In genomic region chr2:153108313-153109264, GRCm38 (mm10) we compare ENCODE assay signal across 8 mouse cellular contexts. TPM values are rescaled to one million over a fixed set of nuclear protein-coding genes. Genes with fewer than 3 reads are reported as not detected.
DNase-seq lines count a peak whose midpoint lies in the region; ATAC-seq and TF ChIP-seq lines count a peak whose summit lies in the region.

TSS of gene Hck (plus strand) at chr2:153108468.

- H3K27ac ChIP-seq in forebrain, embryonic 12.5 days: no peak within 1 kb of the TSS
- H3K27ac ChIP-seq in hindbrain, embryonic 12.5 days: no peak within 1 kb of the TSS
- no peak within 1 kb of the TSS for H3K27ac ChIP-seq in limb, embryonic 14.5 days (replicated peaks; ENCODE audit: low read depth, low read length)
- no peak within 1 kb of the TSS for H3K27ac ChIP-seq in midbrain, embryonic 12.5 days (replicated peaks)
- H3K27ac ChIP-seq in stomach, embryonic 15.5 days: peak within 1 kb of the TSS; percentile 7; the same call in 1 of the 2 replicates
- no peak within 1 kb of the TSS for H3K27ac ChIP-seq in cerebellum, adult 2 months (ENCODE audit: insufficient read depth, low read length)

- peak; percentile 90 for DNase-seq in ES-CJ7 (ENCODE audit: low read depth, low spot score)
- DNase-seq in adrenal gland, postnatal 10 days: peak; percentile 77
- DNase-seq in limb, embryonic 14.5 days (ENCODE audit: low spot score): peak; percentile 18
- no peak for DNase-seq in cerebellum, adult 2 months

- H3K4me3 ChIP-seq in forebrain, embryonic 12.5 days (replicated peaks): peak within 1 kb of the TSS; percentile 43
- peak within 1 kb of the TSS; percentile 39 for H3K4me3 ChIP-seq in hindbrain, embryonic 12.5 days
- peak within 1 kb of the TSS; percentile 39 for H3K4me3 ChIP-seq in limb, embryonic 14.5 days (replicated peaks; ENCODE audit: low read length)
- H3K4me3 ChIP-seq in midbrain, embryonic 12.5 days: peak within 1 kb of the TSS; percentile 47
- H3K4me3 ChIP-seq in stomach, embryonic 15.5 days (replicated peaks): peak within 1 kb of the TSS; percentile 50
- H3K4me3 ChIP-seq in cerebellum, adult 2 months (replicated peaks; ENCODE audit: insufficient read depth, low read depth, low read length): no peak within 1 kb of the TSS

- H3K4me1 ChIP-seq in forebrain, embryonic 12.5 days: peaks cover 19% of the 10 kb centered on the region
- peaks cover 14% of the 10 kb centered on the region for H3K4me1 ChIP-seq in hindbrain, embryonic 12.5 days
- 0 out of 2 replicates have a peak, but pooled peaks cover 3% of the 10 kb centered on the region for H3K4me1 ChIP-seq in limb, embryonic 14.5 days (ENCODE audit: control insufficient read depth, insufficient read depth, low read length)
- peaks cover 19% of the 10 kb centered on the region for H3K4me1 ChIP-seq in midbrain, embryonic 12.5 days
- peaks cover 8% of the 10 kb centered on the region for H3K4me1 ChIP-seq in stomach, embryonic 15.5 days
- H3K4me1 ChIP-seq in cerebellum, adult 2 months (ENCODE audit: control insufficient read depth, insufficient read depth, low read length): no peaks in the 10 kb centered on the region

- peak; percentile 33; the same call in 1 of the 2 replicates for ATAC-seq in forebrain, embryonic 12.5 days (ENCODE audit: low FRiP score)
- ATAC-seq in hindbrain, embryonic 12.5 days (ENCODE audit: low FRiP score): peak; percentile 46
- peak; percentile 55; the same call in 1 of the 2 replicates for ATAC-seq in limb, embryonic 14.5 days (ENCODE audit: low FRiP score, low read depth)
- ATAC-seq in midbrain, embryonic 12.5 days (ENCODE audit: low FRiP score, low read depth): 0 out of 2 replicates have a peak, but pooled peaks have one; percentile 30
- ATAC-seq in stomach, embryonic 15.5 days (ENCODE audit: insufficient read depth, low FRiP score, low read depth): peak; percentile 75

- no peak for TF ChIP-seq POLR2A in limb, embryonic 14.5 days (IDR thresholded peaks at IDR 0.05; ENCODE audit: borderline replicate concordance, extremely low read depth, insufficient read depth, insufficient read length)
- TF ChIP-seq POLR2A in cerebellum, adult 2 months (IDR thresholded peaks at IDR 0.05; ENCODE audit: borderline replicate concordance, insufficient read depth, low read length): no peak

- peaks cover 62% of the 10 kb centered on the region for H3K27me3 ChIP-seq in forebrain, embryonic 12.5 days
- H3K27me3 ChIP-seq in hindbrain, embryonic 12.5 days: peaks cover 57% of the 10 kb centered on the region
- H3K27me3 ChIP-seq in limb, embryonic 14.5 days (ENCODE audit: control insufficient read depth, insufficient read depth, low read length): peaks cover 33% of the 10 kb centered on the region
- H3K27me3 ChIP-seq in midbrain, embryonic 12.5 days: peaks cover 47% of the 10 kb centered on the region
- peaks cover 32% of the 10 kb centered on the region for H3K27me3 ChIP-seq in stomach, embryonic 15.5 days (replicated peaks)
- peaks cover 2% of the 10 kb centered on the region; the same call in 1 of the 2 replicates for H3K27me3 ChIP-seq in cerebellum, adult 2 months (ENCODE audit: control insufficient read depth, insufficient read depth, low read length)

- WGBS in forebrain, embryonic 12.5 days: 4% methylated on average over 52 of the region's 52 CpGs
- 4% methylated on average over 51 of the region's 52 CpGs for WGBS in hindbrain, embryonic 12.5 days
- WGBS in limb, embryonic 14.5 days: 2% methylated on average over 49 of the region's 52 CpGs
- 3% methylated on average over 52 of the region's 52 CpGs for WGBS in midbrain, embryonic 12.5 days
- WGBS in stomach, embryonic 15.5 days: 2% methylated on average over 52 of the region's 52 CpGs
- WGBS in cerebellum, adult 2 months: 6% methylated on average over 52 of the region's 52 CpGs

- H3K9me3 ChIP-seq in forebrain, embryonic 12.5 days: no peaks in the 10 kb centered on the region
- H3K9me3 ChIP-seq in hindbrain, embryonic 12.5 days (replicated peaks): no peaks in the 10 kb centered on the region
- H3K9me3 ChIP-seq in limb, embryonic 14.5 days (ENCODE audit: control insufficient read depth, low read length): no peaks in the 10 kb centered on the region
- no peaks in the 10 kb centered on the region for H3K9me3 ChIP-seq in midbrain, embryonic 12.5 days
- no peaks in the 10 kb centered on the region for H3K9me3 ChIP-seq in stomach, embryonic 15.5 days

- peak within 1 kb of the TSS; percentile 45 for H3K9ac ChIP-seq in forebrain, embryonic 12.5 days
- H3K9ac ChIP-seq in hindbrain, embryonic 12.5 days: peak within 1 kb of the TSS; percentile 35; the same call in 1 of the 2 replicates
- H3K9ac ChIP-seq in limb, embryonic 14.5 days (ENCODE audit: low read depth, low read length, severe bottlenecking): peak within 1 kb of the TSS; percentile 46
- peak within 1 kb of the TSS; percentile 46 for H3K9ac ChIP-seq in midbrain, embryonic 12.5 days (replicated peaks)
- no peak within 1 kb of the TSS for H3K9ac ChIP-seq in stomach, embryonic 15.5 days

- no peak for TF ChIP-seq CTCF in cerebellum, adult 2 months (IDR thresholded peaks at IDR 0.05; ENCODE audit: borderline replicate concordance, insufficient read depth, low read depth, low read length)

- peak within 1 kb of the TSS; percentile 72 for H3K4me2 ChIP-seq in forebrain, embryonic 12.5 days
- peak within 1 kb of the TSS; percentile 82 for H3K4me2 ChIP-seq in hindbrain, embryonic 12.5 days (replicated peaks)
- H3K4me2 ChIP-seq in limb, embryonic 14.5 days (replicated peaks; ENCODE audit: low read depth, low read length, severe bottlenecking): peak within 1 kb of the TSS; percentile 74
- peak within 1 kb of the TSS; percentile 81 for H3K4me2 ChIP-seq in midbrain, embryonic 12.5 days (replicated peaks)
- H3K4me2 ChIP-seq in stomach, embryonic 15.5 days: peak within 1 kb of the TSS; percentile 92

- H3K36me3 ChIP-seq in forebrain, embryonic 12.5 days (replicated peaks): no peaks in the 10 kb centered on the region
- H3K36me3 ChIP-seq in hindbrain, embryonic 12.5 days: no peaks in the 10 kb centered on the region
- no peaks in the 10 kb centered on the region for H3K36me3 ChIP-seq in limb, embryonic 14.5 days (ENCODE audit: control insufficient read depth, insufficient read depth, low read length)
- H3K36me3 ChIP-seq in midbrain, embryonic 12.5 days: no peaks in the 10 kb centered on the region
- H3K36me3 ChIP-seq in stomach, embryonic 15.5 days: no peaks in the 10 kb centered on the region

RNA-seq across cellular contexts. Expression of gene Hck, which starts in this region (rescaled TPM):
- total RNA-seq in adrenal gland, postnatal 10 days (2021): 1 to 10 TPM; 2.4 to 3.2 TPM
- polyA plus RNA-seq in forebrain, embryonic 12.5 days (2016; fragmentation: Nextera tagmentation; extraction: Ambion mirVana): 1.3 and 1.5 TPM in 2 replicates
- 2.9 and 3.5 TPM in 2 replicates for polyA plus RNA-seq in hindbrain, embryonic 12.5 days (2016; fragmentation: Nextera tagmentation; extraction: Ambion mirVana)
- polyA plus RNA-seq in limb, embryonic 14.5 days (2012; rRNA removed): 8.4 and 11.4 TPM in 2 replicates
- 9.0 and 11.1 TPM in 2 replicates for polyA plus RNA-seq in limb, embryonic 14.5 days (2014; fragmentation: Nextera tagmentation; extraction: Ambion mirVana)
- polyA plus RNA-seq in midbrain, embryonic 12.5 days (2016; fragmentation: Nextera tagmentation; extraction: Ambion mirVana): 1.8 and 2.4 TPM in 2 replicates
- polyA plus RNA-seq in stomach, embryonic 15.5 days (2015; fragmentation: Nextera tagmentation; extraction: Ambion mirVana): 6.5 and 6.8 TPM in 2 replicates
- 1.2 and 1.4 TPM in 2 replicates for polyA plus RNA-seq in cerebellum, adult 2 months (2012; rRNA removed)

Comparison
In these comparisons a context has a peak if more than half of its experiments do, and no peak if none do; other contexts are left out.
1. DNase-seq: peak in ES-CJ7 (single experiment), adrenal gland, postnatal 10 days (single experiment) and limb, embryonic 14.5 days (single experiment); none in cerebellum, adult 2 months (0 of 2).
2. Peak in every context shown above with its lines, with median percentiles within 50 percentile points of each other: ATAC-seq and H3K4me2 ChIP-seq.